Mouse (Mus musculus) urinary bladder, postnatal 25 days (tissue): ENCODE results near the gene Zfp710.
A peak's percentile ranks its signal among the peaks of the same experiment; 100 is the strongest.
"Not testable (repeated sequence)": the region's sequence is repeated elsewhere in the genome, so short reads cannot be mapped to it uniquely, and the experiment has no call there.

ENCODE experiments used
- DNase-seq: peaks from one replicate; pipeline ENCODE4 v3.0.0; 2022; ENCODE audit warnings: low spot score

The Zfp710 gene

DNA sequence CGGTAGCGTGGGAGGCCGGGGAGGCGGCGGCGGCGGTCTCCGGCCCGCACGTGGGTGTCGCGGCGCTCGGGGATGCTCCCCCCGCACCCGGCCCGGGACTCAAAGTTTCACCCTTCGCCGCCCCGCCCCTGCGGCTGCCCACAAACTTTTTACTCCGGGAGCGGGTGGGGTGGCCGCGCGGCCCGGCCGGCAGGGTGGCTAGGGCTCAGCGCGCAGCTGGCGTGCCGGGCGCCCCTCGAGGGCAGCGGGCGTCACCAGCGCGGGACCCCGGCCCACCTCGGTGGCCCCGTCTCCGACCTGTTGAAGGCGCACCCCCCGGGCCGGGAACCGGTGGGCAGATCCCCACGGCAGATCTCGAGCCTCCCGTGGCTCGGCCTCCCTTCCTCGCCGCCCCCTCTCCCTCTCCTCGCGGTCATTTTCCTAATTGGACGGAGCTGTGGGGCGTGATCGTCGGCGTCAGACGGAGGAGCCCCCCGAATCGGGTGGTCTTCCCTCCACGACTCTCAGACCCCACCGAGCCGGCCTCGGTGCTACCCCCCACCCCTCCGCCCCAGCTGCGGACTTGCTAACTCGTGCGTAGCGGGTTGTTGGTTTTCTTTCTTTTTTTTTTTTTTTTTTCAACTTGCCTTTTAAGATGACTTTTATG is 2.5 kb downstream of the Zfp710 start:
- peak; percentile 66 for DNase-seq

DNA sequence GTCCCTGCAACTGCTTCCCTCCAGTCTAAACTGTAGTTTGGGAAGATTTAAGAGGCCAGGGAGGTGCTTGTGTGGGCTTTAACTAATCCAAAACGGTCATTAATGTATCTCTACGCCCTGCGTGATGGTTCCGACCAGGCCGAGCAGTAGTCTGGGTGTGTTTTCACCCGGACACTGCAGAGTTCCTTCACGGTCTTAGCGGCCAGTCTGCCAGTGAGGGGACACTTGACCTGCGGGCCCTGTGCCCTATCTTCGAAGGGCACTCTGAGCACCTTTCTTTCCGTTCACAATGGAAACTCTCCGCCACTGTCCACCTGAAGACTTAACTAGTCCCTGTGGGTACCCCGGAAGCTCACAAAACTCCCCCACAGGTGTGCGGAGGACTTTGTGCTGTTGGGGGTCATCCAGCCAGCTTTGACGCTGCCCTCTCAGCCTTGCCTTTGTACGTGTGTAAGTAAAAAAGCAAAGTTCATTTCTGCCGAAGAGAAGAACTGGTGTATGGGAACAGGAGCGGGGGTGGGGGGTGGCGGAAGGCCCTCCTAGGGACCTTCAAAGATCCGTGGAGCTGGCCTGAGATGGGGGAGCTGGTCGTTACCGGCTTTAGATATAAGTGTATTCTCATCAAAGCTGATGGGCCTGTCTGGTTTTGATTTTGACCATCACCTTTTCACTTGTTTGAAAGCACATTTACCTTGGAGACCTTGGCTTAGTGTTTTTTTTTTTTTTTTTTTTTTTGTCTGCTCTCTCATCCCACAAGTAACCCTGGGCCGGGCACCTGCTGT is 3.2 kb downstream of the Zfp710 start:
- no peak for DNase-seq

DNA sequence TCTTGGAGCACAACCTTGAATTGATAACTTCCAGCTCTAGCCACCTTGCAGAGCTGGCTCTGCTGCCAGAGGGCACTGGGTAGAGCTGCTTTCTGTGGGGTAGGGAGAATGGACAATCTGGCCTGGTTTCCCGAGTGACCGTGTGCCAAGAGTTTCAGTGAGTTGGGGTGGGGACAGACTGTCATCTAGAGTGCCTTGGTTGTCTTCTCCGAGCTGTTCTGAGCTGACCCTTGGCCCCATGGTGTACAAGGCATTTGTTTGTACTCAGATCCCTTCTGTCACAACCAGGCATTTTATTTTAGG is 3.8 kb downstream of the Zfp710 start:
- DNase-seq = no peak

DNA sequence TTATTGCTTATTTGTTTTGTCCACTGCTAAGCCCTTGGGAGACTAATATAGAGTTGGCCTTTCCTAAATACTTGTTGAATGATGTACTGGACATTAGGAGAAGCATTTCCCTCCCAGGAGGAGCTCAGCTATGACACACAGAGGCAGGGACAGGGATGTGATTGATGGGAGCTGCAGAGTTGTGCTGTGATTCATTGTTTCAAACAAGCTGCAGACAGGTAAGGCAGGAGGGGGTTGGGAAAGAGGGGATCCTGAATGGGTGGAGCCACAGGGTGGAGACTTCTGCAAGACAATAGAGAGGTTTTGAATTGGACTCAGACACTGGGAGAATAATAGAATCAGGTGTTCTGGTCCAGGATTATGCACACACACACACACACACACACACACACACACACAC is 5.4 kb downstream of the Zfp710 start:
- DNase-seq = no peak

DNA sequence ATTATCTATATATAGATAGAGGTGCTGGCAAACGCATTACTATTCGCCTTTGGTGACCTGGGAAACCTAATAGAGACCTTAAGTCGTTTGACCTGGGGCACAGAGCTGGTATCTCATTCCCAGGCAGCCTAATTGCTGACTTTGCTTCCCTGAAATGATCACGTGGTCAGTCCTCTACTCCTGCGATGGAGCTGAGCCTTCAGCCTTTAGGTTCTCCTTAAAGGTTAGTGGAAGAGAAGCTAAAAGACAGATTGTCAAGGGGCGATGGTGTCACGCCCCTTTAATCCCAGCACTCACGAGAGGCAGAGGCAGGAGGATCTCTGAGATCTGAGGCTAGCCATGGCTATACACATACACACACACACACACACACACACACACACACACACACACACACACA is 5.9 kb downstream of the Zfp710 start:
- no peak for DNase-seq

DNA sequence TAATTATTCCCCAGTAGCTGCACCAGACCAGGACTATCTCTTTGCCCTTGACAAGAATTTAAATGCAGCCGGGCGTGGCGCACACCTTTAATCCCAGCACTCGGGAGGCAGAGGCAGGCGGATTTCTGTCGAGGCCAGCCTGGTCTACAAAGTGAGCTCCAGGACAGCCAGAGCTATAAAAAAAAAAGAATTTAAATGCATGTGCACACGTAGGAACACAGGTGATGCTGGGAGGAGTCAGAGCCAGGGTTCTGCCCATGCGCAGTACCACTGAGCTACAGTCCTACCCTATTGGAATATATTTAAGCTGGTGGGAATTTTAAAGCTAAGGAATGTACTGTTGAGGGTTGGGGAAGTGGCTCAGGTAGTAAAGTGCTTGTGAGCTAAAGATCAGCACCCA is 6.4 kb downstream of the Zfp710 start:
- DNase-seq = no peak

DNA sequence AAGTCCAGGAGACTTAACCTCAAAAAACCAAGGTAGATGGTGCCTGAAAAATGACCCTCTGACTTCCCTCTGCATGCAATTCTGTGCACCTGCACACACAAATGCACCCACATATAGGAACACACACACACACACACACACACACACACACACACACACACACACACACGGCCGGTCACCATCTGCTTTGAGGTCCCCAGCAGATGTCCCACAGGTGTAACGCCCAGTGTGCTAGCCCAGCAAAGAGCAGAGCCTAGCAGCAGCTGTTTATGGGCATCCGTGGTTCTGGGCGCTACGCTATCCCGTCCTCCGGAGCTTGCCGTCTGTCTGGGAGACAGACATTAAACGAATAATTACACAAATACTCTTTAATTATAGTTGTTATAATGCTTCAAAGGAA is 6.9 kb downstream of the Zfp710 start:
- no peak for DNase-seq

DNA sequence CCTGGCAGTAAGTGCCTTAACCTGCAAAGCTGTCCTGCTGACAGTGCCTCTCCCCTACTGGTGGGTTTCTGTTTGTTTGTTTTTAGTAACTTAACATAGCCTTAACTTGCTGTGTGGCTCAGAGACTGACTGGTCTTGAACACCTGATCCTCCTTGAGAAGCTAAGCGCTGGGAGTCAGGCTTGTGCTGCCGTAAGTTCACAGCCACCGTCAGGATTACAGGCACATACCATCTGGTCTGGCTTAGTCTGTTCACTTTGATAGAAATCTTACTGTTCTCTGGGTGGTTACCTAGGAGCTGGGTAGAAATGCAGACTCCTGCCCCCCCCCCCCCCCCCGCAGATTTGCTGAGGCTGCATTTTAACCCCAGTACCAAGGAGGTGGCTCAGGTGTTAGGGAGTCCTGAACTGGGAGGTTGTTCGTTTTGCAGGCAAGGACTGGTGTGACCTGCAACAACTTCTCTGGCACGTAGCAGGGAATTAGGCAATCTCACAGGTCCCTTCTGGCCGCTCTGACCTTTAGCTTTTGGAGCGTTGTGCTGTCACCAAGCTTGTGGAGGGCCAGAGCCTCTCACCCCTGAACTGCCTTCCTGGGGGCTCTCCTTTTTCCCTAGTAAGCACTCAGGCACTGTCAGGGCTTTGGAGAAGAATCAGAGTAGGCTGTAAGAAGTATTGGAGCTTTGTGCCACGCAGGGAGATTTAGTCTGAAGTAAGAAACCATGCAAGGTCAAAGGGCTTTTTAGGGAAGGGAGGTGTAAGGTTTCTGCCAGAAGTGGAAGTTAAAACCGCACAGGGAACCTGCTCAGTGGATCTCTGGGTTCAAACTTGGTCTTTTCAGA is 7.8 kb downstream of the Zfp710 start:
- DNase-seq = no peak

DNA sequence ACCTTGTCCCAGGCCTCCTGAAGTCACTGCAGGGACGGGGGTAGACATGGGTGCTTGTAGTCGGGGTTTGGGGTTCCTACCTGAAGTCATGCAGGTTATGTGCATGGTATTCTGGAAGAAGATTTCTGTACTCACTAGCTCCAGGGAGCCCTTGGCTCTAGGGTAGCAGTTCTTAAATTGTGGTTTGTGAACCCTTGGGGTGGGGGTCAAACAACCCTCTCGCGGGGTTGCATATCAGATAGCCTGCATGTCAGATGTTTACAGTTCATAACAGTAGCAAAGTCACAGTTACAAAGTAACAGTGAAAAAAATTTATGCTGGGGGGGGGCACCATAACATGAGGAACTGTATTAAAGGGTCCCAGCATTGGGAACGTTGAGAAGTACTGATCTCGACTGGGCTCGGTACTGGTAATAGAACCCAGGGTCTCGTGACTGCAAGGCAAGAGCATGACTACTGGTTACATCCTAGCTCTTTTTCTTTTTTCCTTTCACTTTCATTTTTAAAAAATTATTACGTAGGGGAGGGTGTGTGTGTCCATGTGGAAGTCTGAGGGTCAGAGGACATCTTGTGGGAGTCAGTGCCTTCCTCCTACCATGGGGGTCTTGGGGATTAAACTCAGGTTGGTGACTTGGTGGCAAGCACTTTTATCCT is 8.6 kb downstream of the Zfp710 start:
- DNase-seq = no peak

DNA sequence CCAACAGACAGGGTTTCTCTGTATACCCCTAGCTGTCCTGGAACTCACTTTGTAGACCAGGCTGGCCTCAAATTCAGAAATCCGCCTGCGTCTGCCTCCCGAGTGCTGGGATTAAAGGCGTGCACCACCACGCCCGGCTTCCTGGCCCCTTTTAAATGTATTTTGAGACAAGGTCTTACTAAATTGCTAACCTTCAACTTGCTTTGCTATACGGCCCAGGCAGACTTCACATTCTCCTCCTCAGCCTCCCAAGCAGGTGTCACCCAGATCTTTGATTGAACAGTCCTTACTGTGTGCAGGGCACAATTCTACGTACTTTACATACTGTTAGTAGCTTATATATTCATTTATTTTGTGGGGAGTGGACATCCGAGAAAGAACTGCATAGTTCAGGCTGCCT is 9.2 kb downstream of the Zfp710 start:
- no peak for DNase-seq

DNA sequence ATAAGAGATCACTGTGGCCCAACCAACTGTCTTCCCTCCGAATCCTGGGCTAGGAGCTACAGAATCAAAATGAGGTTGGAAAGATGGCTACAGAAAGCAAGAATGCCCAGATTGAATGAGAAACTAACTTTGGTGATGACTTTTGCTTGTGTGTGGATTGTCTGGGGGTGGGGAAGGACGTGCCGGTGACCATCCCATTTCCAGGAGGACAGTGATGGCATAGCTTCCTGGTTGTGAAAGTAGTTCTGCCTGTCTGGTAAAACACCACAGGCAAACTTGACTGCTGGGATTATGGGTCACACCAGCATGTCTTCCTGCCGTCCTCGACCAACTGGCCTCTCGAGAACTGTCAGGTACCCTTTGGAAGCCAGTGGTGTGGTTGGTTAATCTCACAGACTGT is 10.5 kb downstream of the Zfp710 start:
- DNase-seq = no peak

DNA sequence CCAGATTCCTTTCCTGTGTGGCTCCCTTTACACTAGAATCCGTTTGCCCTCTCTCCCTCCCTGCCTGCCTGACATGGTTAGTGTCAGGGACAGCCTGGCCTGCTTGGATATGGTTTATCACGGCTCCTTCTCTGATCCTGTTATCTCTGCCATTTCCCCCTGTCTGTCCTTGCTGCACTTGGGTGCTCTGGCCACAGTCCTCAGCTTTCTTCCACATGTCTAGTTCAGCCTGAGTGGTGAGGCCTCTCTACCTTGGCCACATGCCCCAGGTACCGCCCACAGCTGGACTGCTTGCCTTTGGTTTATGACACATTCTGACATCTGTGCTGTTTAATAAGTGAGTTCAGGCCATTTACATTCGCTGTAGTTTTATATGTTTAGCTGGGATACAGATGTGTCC is 11.1 kb downstream of the Zfp710 start:
- peak; percentile 54 for DNase-seq

DNA sequence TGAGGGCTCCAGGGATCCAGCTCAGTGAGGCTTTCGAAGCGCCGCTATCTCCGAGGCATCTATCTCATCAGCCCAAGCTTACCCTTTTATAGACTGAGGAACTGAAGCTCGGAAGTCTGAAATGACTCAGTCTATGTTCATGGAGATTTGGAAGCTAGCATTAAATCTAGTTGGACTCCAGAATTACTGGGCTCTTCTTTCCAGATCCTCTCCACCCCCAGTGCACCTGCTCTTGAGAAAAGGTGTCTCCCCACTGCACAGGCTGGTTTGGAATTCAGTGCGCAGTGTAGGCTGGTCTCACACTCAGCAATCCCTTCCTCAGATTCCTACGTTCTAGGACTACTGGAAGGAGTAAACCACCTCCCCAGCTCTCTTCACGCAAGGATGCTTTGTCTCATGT is 15.1 kb downstream of the Zfp710 start:
- no peak for DNase-seq

DNA sequence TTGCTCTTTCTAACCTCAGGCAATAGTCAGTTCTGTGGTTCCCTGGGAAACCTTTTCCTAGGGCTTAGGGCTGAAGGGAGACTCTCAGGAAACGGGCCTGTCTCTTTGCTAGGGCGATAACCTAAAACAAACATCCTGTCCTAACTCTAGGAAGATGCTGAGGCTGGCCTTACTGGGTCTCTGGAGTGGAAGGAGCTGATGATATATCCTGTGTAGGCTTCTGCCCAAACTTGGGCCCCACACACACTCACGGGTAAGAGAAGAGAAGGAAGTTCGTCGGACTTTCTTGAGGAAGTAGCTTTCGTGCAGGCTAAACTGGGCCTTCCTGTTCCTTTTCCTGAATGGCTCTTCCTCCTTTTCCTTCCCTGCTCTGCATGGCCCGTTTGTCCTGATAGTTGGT is 19.6 kb downstream of the Zfp710 start:
- no peak for DNase-seq

DNA sequence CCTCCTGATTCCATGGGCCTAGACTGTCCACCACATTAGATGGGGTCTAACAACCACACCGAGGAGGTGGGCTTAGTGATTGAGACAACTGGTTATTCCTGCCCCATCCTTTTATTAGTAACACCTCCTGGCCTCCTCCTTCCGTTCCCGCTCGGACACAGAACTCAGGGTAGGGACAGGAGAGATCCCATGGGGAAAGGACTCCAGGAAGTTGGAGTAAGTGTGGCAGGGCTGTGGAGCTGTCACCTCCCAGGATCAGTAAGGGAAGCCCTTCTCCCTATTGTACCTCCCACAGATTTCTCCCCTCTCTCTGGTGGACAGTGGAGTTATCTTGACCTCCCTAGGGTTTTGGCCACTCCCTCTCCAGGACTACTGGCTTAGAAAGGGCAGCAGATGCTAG is 22.4 kb downstream of the Zfp710 start:
- DNase-seq = no peak

DNA sequence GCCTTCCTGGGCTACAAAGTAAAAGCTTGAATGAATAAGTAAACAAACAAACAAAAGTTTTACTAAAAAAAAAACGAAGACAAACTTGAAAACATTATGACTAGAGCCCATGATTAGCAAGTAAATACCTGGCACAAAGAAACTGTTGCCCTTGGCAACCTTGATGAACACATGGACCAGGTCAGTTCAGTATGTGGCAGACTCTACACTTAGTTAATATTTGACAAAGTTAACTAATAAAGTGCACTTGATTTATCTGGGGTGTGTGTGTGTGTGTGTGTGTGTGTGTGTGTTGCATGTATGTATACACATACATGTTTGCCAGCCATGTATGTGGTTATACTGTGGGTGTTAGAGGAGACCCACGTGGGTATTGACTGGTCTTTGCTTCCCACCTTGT is 25.1 kb downstream of the Zfp710 start:
- no peak for DNase-seq

DNA sequence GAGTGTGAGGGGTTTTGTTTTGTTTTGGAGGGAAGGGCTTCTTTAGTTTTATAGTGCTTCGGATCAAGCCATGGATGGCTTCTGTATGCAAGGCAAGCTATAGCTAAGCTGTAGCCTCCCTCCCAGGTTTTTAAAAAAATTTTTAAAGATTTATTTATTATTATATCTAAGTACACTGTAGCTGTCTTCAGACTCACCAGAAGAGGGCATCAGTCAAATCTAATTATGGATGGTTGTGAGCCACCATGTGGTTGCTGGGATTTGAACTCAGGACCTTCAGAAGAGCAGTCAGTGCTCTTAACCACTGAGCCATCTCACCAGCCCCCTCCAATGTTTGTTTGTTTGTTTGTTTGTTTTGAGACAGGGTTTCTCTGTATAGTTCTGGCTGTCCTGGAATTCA is 25.8 kb downstream of the Zfp710 start:
- DNase-seq = not testable (repeated sequence)

DNA sequence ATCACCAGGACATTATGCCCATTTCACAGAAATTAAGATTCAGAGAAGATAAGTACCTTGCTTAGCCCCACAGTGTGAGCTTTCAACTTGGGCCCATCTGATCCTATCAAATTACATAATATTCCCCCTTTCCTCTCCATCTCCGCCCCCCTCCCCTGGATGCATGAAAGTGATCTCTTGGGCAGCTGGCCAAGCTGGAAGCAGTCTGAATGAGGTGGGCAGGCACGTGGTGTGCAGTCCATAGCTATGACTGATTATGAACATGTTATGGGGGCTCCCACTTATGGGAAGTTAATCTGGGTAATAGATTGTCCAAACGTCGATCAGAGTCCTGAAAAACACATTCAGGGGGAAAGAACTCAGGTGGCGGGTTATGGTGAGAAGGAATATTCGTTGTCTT is 27.2 kb downstream of the Zfp710 start:
- DNase-seq = no peak

DNA sequence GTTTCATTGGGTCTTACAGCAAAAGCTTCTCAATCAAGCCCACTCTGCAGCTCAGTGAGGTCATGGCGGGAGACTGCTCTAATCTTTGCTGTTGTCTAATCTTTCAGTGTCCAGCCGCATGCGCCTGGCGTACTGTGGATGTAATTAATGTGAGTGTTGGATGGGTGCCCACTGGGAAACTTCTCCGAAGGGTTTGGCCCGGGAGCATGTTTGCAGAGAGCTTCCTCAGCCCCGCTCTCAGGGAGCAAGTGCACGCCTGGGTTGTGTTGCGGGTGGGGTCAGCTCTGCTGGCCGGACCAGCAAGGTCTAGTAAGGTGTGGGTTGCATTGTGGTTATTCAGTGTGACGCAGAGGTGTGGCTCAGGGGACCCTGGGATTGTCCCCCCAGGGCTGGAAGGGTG is 27.6 kb downstream of the Zfp710 start:
- DNase-seq = peak; percentile 39

DNA sequence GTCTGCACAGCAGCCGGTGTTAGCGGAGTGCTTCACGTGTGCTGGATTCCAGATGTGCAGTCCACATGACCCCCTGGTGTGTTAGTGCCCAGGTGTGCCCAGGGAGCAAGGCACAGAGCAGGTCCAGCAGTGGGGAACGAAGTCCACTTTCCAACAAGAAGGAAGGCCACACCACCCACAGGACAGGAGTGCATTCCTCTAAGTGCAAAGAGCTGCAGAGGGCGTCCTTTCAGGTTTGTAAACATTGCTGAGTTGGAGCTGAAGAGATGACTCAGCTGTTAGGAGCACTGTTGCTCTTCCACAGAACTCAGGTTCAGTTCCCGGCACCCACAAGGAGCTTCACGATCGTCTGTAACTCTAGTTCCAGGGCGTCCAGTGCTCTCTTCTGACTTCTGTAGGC is 28.5 kb downstream of the Zfp710 start:
- no peak for DNase-seq

DNA sequence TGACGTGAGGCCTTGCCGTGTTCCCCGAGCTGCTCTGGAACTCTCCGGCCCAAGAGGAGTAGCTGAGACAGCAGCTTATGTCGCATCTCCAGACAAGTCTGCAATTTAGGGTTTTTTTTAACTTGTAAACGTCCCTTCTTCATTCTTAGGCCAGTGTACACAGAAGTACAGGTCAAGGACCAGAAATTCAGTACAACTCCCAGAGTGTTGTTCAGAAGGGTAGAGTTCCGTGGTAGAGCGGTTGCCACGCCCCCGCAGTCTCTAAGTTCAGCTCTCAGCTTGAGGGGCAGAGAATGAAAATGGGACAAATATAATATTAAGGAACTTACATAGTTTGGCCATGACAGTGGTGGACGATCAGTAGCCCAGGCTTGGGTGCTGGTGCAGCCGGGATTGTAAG is 31.2 kb downstream of the Zfp710 start:
- no peak for DNase-seq

DNA sequence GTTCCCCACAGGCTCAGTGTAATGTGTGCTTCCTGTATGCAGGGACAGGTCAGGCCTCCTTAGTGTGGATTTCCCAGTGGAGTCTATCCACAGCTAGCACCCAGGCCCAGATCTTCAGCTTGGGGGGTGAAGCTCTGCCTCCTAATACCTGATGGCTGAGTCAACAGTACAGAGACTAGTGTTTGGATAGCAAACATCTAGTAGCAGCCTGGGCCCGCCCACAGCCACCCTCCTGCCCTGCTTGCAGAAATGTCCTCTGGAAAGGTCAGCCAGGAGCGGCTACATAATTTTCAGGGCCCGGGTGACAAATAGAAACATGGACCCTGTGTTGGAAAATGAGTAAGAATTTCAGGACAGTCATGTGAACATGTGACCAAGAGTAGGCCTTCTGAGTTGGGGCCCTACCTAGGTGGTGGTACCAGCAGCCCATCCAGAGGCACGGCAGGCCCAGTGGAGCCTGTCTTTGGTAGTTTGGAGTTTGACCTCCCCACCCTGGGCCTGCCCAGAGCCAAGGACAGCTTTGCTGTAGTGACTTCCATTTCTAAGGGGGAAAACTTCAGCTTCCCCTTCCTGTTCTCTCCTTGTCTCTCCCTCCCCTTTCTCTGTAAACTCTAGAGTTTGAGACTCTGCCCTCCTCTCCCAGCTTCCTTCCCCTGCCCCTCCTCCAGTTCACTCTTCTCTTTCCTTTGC is 32.5 kb downstream of the Zfp710 start:
- DNase-seq = no peak
